Mouse (Mus musculus): ENCODE data around the gene Msantd1.

Gene Msantd1

GRCm38 (mm10) chr5:34968386-34968785, 60.6 kb downstream of the Msantd1 start:
- DNase-seq (ENCODE audit: extremely low read depth, low read depth), result no peak

- DNase-seq (ENCODE audit: extremely low read depth, low read depth), result no peak
Measured at GRCm38 (mm10) chr5:34972471-34972870, 64.7 kb downstream of the Msantd1 start.

Data from MEL-GATA-1-ER (cell line).